Mouse (Mus musculus): Measurements from ENCODE around the gene Hbs1l. TPM values are rescaled to one million over a fixed set of nuclear protein-coding genes. Genes with fewer than 3 reads are reported as not detected.

Gene Hbs1l
- polyA plus RNA-seq, 1 experiment: 11.9 TPM

DNA sequence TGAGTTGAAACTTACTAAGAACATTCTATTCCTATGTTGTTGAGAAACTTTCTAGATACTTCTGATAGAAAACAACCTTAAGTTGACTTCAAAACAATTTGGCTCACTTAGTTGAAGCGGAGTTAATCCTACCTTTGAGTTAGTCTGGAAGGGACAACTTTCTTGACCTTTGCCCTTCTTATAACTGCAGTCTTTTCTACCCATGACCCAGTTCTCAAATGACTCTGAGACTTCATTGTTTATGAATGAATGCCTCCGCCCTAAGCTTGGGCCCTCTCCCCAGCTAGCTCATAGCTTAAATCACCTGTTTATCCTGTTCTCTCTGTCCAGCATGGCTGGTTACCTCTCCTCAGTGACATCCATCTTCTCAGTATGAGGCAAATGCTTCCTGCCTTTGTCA lies 73.8 kb downstream of the Hbs1l start:
- H3K4me3 ChIP-seq (replicated peaks): no peak overlapping the region
- peaks cover 9% of the 10 kb centered on the region for H3K9me3 ChIP-seq
- H3K36me3 ChIP-seq (replicated peaks; ENCODE audit: low read length): peaks cover 72% of the 10 kb centered on the region
- peaks cover 12% of the 10 kb centered on the region for H3K4me1 ChIP-seq
- no peaks in the 10 kb centered on the region for H3K27me3 ChIP-seq (replicated peaks)
- TF ChIP-seq GATA1 (IDR thresholded peaks at IDR 0.05; ENCODE audit: borderline replicate concordance, low read length): no peak
- TF ChIP-seq FLI1 (IDR thresholded peaks at IDR 0.05; ENCODE audit: low read length): no peak

GRCm38 (mm10) chr10:21372271-21372670 lies 76.5 kb downstream of the Hbs1l start:
- peaks cover 8% of the 10 kb centered on the region; the same call in 1 of the 2 replicates for H3K4me1 ChIP-seq
- H3K27me3 ChIP-seq (replicated peaks): peaks cover 2% of the 10 kb centered on the region
- peaks cover 9% of the 10 kb centered on the region for H3K9me3 ChIP-seq
- H3K36me3 ChIP-seq (replicated peaks; ENCODE audit: low read length): peaks cover 46% of the 10 kb centered on the region
- TF ChIP-seq FLI1 (IDR thresholded peaks at IDR 0.05; ENCODE audit: low read length) (no peak), GATA1 (IDR thresholded peaks at IDR 0.05; ENCODE audit: borderline replicate concordance, low read length) (no peak)
- no peak overlapping the region for H3K4me3 ChIP-seq (replicated peaks)

DNA sequence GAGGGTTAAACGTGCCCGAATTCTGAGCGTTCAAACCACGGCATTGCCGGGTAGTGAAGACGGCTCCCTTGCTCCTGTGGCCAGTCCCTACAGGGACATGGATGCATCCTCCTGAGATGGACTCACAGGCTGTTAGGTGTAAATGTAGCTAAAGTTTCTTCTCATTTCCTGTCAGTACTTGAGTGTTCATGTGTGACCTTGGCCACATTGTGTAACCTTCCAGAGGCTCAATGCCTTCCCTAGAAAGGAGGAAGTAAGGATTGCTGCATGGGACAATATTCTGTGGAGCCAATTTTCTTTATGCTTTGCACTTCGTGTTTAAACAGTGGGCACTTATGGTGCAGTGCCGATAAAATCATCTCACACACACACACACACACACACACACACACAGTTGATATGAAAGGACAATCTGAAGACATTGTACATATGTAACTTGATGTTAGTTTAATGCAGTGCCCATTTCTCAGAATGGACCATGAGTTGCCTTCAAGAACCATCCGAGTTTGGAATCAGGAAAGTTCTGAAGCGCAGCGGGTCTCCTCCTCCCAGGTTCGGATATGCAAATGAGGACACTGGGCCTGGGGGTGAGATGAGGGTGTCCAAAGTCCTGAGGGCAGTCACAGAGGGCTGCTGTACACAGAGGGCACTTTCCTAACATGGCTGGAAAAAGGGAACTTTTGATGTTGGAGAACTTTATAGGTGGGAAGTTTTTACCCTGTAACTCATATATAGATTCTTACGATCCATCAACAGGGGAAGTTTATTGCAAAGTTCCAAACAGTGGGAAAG lies 81.1 kb downstream of the Hbs1l start, which contains the start of gene Aldh8a1:
Gene Aldh8a1, plus strand, starts transcription at position 610 of the 792 bp plus-strand sequence.
- peaks cover 8% of the 10 kb centered on the region; the same call in 1 of the 2 replicates for H3K4me1 ChIP-seq
- peaks cover 22% of the 10 kb centered on the region for H3K27me3 ChIP-seq (replicated peaks)
- TF ChIP-seq GATA1 (IDR thresholded peaks at IDR 0.05; ENCODE audit: borderline replicate concordance, low read length) (no peak), FLI1 (IDR thresholded peaks at IDR 0.05; ENCODE audit: low read length) (no peak)
- no peaks in the 10 kb centered on the region; the same call in 1 of the 2 replicates for H3K9me3 ChIP-seq
- H3K4me3 ChIP-seq (replicated peaks): no peak within 1 kb of the TSS
- H3K36me3 ChIP-seq (replicated peaks; ENCODE audit: low read length): no peaks in the 10 kb centered on the region

GRCm38 (mm10) chr10:21378196-21378944 lies 82.6 kb downstream of the Hbs1l start:
- H3K27me3 ChIP-seq (replicated peaks): peaks cover 22% of the 10 kb centered on the region
- no peaks in the 10 kb centered on the region for H3K9me3 ChIP-seq
- H3K4me3 ChIP-seq (replicated peaks): no peak overlapping the region
- peaks cover 8% of the 10 kb centered on the region; the same call in 1 of the 2 replicates for H3K4me1 ChIP-seq
- H3K36me3 ChIP-seq (replicated peaks; ENCODE audit: low read length): no peaks in the 10 kb centered on the region
- TF ChIP-seq FLI1 (IDR thresholded peaks at IDR 0.05; ENCODE audit: low read length) (no peak), GATA1 (IDR thresholded peaks at IDR 0.05; ENCODE audit: borderline replicate concordance, low read length) (no peak)

- H3K9me3 ChIP-seq: no peaks in the 10 kb centered on the region
- peaks cover 10% of the 10 kb centered on the region for H3K4me1 ChIP-seq
- H3K36me3 ChIP-seq (replicated peaks; ENCODE audit: low read length): no peaks in the 10 kb centered on the region
- peaks cover 34% of the 10 kb centered on the region for H3K27me3 ChIP-seq (replicated peaks)
- TF ChIP-seq GATA1 (IDR thresholded peaks at IDR 0.05; ENCODE audit: borderline replicate concordance, low read length) (no peak), FLI1 (IDR thresholded peaks at IDR 0.05; ENCODE audit: low read length) (no peak)
- H3K4me3 ChIP-seq (replicated peaks): no peak overlapping the region
These were observed 87.1 kb downstream of the Hbs1l start for GRCm38 (mm10) chr10:21382914-21383313.

GRCm38 (mm10) chr10:21385111-21385663 lies 89.4 kb downstream of the Hbs1l start:
- Histone ChIP-seq H3K9me3 (no peaks in the 10 kb centered on the region), H3K4me3 (replicated peaks) (no peak overlapping the region), H3K36me3 (replicated peaks; ENCODE audit: low read length) (no peaks in the 10 kb centered on the region), H3K4me1 (peaks cover 10% of the 10 kb centered on the region), H3K27me3 (replicated peaks) (peaks cover 29% of the 10 kb centered on the region)
- TF ChIP-seq GATA1 (IDR thresholded peaks at IDR 0.05; ENCODE audit: borderline replicate concordance, low read length) (no peak), FLI1 (IDR thresholded peaks at IDR 0.05; ENCODE audit: low read length) (no peak)

- peaks cover 10% of the 10 kb centered on the region for H3K4me1 ChIP-seq
- TF ChIP-seq GATA1 (IDR thresholded peaks at IDR 0.05; ENCODE audit: borderline replicate concordance, low read length): no peak
- no peak for TF ChIP-seq FLI1 (IDR thresholded peaks at IDR 0.05; ENCODE audit: low read length)
- H3K27me3 ChIP-seq (replicated peaks): peaks cover 24% of the 10 kb centered on the region
- no peaks in the 10 kb centered on the region for H3K9me3 ChIP-seq
- H3K36me3 ChIP-seq (replicated peaks; ENCODE audit: low read length): no peaks in the 10 kb centered on the region
- no peak overlapping the region for H3K4me3 ChIP-seq (replicated peaks)
These were observed 93.3 kb downstream of the Hbs1l start for GRCm38 (mm10) chr10:21389075-21389474.

DNA sequence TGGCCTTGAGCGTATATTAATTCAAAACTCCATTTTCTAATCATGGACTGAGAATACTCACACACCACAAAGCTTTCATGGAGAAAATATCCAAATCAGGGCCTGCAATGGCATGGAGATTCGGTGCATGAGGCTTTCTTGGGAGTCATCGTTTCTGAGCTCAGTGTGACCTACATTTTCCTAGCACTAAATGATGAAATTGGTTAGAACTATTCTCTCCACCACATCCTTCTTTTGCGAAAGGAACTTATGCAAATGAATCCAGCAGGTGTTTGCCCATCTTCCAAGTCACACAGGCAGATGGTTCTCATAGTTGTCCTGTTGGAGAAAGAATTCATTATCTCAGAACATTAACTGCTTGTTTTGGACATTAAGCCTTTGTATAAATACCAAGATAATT lies 94.7 kb downstream of the Hbs1l start:
- TF ChIP-seq FLI1 (IDR thresholded peaks at IDR 0.05; ENCODE audit: low read length) (no peak), GATA1 (IDR thresholded peaks at IDR 0.05; ENCODE audit: borderline replicate concordance, low read length) (no peak)
- Histone ChIP-seq H3K9me3 (no peaks in the 10 kb centered on the region), H3K36me3 (replicated peaks; ENCODE audit: low read length) (no peaks in the 10 kb centered on the region), H3K4me1 (peaks cover 3% of the 10 kb centered on the region; the same call in 1 of the 2 replicates), H3K27me3 (replicated peaks) (peaks cover 21% of the 10 kb centered on the region), H3K4me3 (replicated peaks) (no peak overlapping the region)

- Histone ChIP-seq H3K4me1 (peaks cover 6% of the 10 kb centered on the region; the same call in 1 of the 2 replicates), H3K9me3 (no peaks in the 10 kb centered on the region), H3K27me3 (replicated peaks) (peaks cover 18% of the 10 kb centered on the region), H3K4me3 (replicated peaks) (no peak overlapping the region), H3K36me3 (replicated peaks; ENCODE audit: low read length) (no peaks in the 10 kb centered on the region)
- TF ChIP-seq GATA1 (IDR thresholded peaks at IDR 0.05; ENCODE audit: borderline replicate concordance, low read length): no peak
- no peak for TF ChIP-seq FLI1 (IDR thresholded peaks at IDR 0.05; ENCODE audit: low read length)
These were observed 95.5 kb downstream of the Hbs1l start for GRCm38 (mm10) chr10:21391286-21391685.

All from megakaryocyte, embryonic 14.5 days (primary cell).